Mouse (Mus musculus) ES-E14 (cell line): ENCODE data around the gene Art1.

Source experiments
- MAFK ChIP-seq: IDR thresholded peaks from 2 replicates; pipeline ENCODE4 v1.6.1; 2014; ENCODE audit warnings: mild to moderate bottlenecking, low read depth, low read length, inconsistent platforms; ENCODE audit not compliant: insufficient read depth
- ZC3H11A ChIP-seq: IDR thresholded peaks from 2 replicates; pipeline ENCODE4 v1.6.1; 2012; ENCODE audit warnings: low read depth, mild to moderate bottlenecking, inconsistent platforms, low read length, borderline replicate concordance

- TF ChIP-seq ZC3H11A, result no peak
- TF ChIP-seq MAFK, result no peak
These were observed 8.2 kb downstream of the Art1 start for GRCm38 (mm10) chr7:102109746-102110145.
